Mouse (Mus musculus): ENCODE measurements around the gene Ly6f.

Gene Ly6f

DNA sequence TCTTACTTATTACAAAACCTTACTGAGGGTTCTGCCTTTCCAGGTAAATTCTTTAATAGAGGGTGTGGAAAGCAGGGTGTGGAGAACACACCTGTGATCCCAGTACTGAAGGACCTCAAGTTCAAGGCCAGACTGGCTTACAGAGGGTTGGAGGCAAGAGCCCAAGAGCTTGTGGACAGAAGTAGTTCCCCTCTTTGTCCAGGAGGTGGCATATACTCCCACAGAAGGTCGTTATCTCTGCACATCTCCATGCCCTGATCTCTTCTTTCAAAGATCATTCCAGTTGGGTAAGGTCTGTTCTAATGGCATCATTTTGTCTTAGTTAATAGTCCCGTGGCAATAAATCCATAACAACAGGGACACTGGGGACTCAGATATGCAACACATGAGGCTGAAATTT lies 49.0 kb downstream of the Ly6f start:
- DNase-seq (ENCODE audit: low read depth in 2 of 2, low spot score in 2 of 2), result no peak

DNA sequence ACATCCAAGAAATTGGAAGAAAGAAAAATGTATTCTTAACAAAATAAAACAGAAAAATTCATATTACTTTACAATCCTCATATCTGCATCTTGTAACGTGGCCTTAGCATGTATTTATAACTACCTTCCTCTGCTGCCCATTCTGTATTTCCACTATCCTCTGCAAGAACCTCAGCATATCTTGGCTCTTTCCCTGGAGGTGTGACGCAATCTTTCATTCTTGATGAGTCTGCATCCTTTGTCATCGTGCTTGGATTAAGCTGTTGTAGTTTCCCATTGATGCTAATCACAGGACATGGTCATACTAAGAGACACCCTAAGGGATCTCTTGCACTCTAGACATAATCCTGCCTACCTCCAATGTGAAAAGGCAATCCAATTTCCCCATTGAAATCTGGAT lies 50.4 kb downstream of the Ly6f start:
- DNase-seq (ENCODE audit: low read depth in 2 of 2, low spot score in 2 of 2), result no peak

DNA sequence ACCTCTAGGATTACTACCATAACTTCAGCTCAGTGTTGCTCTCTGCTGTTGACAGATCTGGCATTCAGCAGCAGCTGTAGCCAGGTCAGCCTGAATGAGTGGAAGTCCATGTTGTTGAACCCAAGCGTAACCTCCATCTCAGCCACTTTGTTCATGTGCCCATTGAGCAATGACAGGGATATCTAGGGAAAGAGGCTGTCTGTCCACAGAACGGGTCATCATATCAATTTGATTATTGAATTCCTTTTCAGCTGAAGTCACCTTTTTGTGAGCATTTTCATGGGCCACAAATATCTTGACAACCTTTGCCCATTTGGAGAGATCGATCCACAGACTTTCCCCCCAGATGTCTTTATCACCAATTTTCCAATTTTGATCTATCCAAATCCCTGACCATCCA lies 51.9 kb downstream of the Ly6f start:
- DNase-seq (ENCODE audit: low read depth in 2 of 2, low spot score in 2 of 2), result no peak

Data from CD8-positive naive resting alpha-beta T cell, adult 2 months (primary cell).